Mouse (Mus musculus) kidney, adult 2 months (tissue): ENCODE measurements around the gene Pygl.

Source experiments
- CTCF ChIP-seq: fragments of 200-500 bp; conservative IDR thresholded peaks from 2 replicates; pipeline ENCODE4 v1.5.1; 2011; ENCODE audit warnings: low read depth, mild to moderate bottlenecking, control low read depth, low read length, moderate library complexity, mixed read lengths; ENCODE audit not compliant: insufficient read depth, insufficient read length
- POLR2A ChIP-seq: fragments of 200-500 bp; IDR thresholded peaks from one replicate; pipeline ENCODE4 v1.6.1; 2011; ENCODE audit warnings: low read depth, low read length, control low read depth

- TF ChIP-seq CTCF (no peak), POLR2A (no peak)
These were observed 49.6 kb upstream of the Pygl start for GRCm38 (mm10) chr12:70280930-70281329.
